Mouse (Mus musculus) forebrain, embryonic 13.5 days (tissue): ENCODE measurements at regions not wholly inside any gene's neighbourhood (a gene's known extent, or its start where the extent isn't known, plus 50 kb on each side); places are given as distances from the start of the nearest gene placed in this dataset.
"Not testable (repeated sequence)": the region's sequence is repeated elsewhere in the genome, so short reads cannot be mapped to it uniquely, and the experiment has no call there.

Experiments
- ATAC-seq: fragments of 200-750 bp; cut with Nextera tagmentation; 2 replicates; pipeline ENCODE4 v1.8.0; 2017
- H3K27ac ChIP-seq: fragments of 300-500 bp; sonication (generic); 2 replicates; pipeline ENCODE4 v1.5.1; 2015; ENCODE audit warnings: inconsistent platforms, mild to moderate bottlenecking, moderate library complexity
- H3K27me3 ChIP-seq: fragments of 300-500 bp; sonication (generic); 2 replicates; pipeline ENCODE4 v1.6.1; 2015; ENCODE audit warnings: mild to moderate bottlenecking, inconsistent platforms
- H3K36me3 ChIP-seq: fragments of 300-500 bp; sonication (generic); 2 replicates; pipeline ENCODE4 v1.6.1; 2015; ENCODE audit warnings: mild to moderate bottlenecking, inconsistent platforms; ENCODE audit not compliant: poor library complexity, severe bottlenecking
- H3K4me1 ChIP-seq: fragments of 300-500 bp; sonication (generic); 2 replicates; pipeline ENCODE4 v1.6.1; 2015; ENCODE audit warnings: inconsistent platforms
- H3K4me2 ChIP-seq: fragments of 300-500 bp; sonication (generic); 2 replicates; pipeline ENCODE4 v1.6.1; 2015; ENCODE audit warnings: inconsistent platforms, mild to moderate bottlenecking, moderate library complexity
- H3K4me3 ChIP-seq: fragments of 300-500 bp; sonication (generic); 2 replicates; pipeline ENCODE4 v1.5.1; 2015; ENCODE audit warnings: mild to moderate bottlenecking, inconsistent platforms
- H3K9ac ChIP-seq: fragments of 300-500 bp; sonication (generic); 2 replicates; pipeline ENCODE4 v1.6.1; 2015; ENCODE audit warnings: mild to moderate bottlenecking, inconsistent platforms
- H3K9me3 ChIP-seq: fragments of 300-500 bp; sonication (generic); replicated peaks from 2 replicates; pipeline ENCODE4 v1.6.1; 2016; ENCODE audit warnings: inconsistent platforms
- WGBS: fragments of 180-500 bp; shearing (Covaris S2); methylation state at CpG from one replicate; pipeline ENCODE4 v1.1.7; 2015; 5-methylcytosine and 5-hydroxymethylcytosine counted together

DNA sequence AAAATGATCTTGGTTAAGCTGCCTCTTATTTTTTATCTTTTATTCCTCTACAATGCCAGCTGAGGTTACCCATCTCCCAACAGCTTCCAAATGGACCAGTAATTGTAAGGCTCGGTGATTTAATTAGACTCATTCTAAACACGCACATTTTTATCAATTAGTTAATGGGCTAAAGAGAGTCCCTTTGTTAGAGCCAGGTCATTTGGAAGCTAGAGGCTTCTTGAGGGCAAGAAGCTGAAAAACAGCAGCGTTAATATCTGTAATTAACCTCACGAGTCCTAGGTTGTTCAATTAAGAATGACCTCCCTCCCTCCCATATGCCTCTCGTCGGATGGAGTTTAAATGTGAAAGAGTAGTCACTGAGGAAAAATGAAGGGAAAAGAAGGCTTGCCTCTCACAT lies 66.5 kb downstream of the Otx2 start:
- no peaks in the 10 kb centered on the region for H3K36me3 ChIP-seq
- H3K27ac ChIP-seq: no peak overlapping the region
- H3K9me3 ChIP-seq: no peaks in the 10 kb centered on the region
- no peak overlapping the region for H3K4me3 ChIP-seq
- WGBS: 19% methylated on average over 6 of the region's 6 CpGs
- ATAC-seq: no peak; the same call in 1 of the 2 replicates
- peaks cover 66% of the 10 kb centered on the region for H3K27me3 ChIP-seq
- H3K4me2 ChIP-seq: no peak overlapping the region
- H3K9ac ChIP-seq: no peak overlapping the region
- H3K4me1 ChIP-seq: peaks cover 18% of the 10 kb centered on the region

DNA sequence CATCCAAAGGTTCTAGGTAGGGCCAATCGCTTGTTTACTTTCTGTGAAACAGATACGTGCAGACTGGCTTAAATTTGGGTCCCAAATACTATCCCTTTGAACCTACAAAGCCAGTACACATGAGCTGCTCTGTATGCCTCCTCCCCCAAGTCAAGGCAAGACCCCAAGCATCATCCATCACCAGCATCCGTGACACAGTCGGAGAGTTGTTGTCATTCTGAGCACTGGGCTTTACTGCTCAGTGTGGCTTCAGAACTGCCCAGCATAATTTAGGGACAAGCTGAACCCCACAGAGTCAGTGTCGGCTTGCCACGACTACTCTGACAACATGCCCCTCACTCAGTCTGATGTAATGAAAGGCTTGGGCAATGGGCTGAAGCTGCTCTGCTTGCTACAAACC lies 70.1 kb downstream of the Otx2 start:
- H3K4me1 ChIP-seq: peaks cover 13% of the 10 kb centered on the region
- H3K9ac ChIP-seq: no peak overlapping the region
- H3K27ac ChIP-seq: no peak overlapping the region
- no peaks in the 10 kb centered on the region for H3K9me3 ChIP-seq
- no peak for ATAC-seq
- 89% methylated on average over 6 of the region's 6 CpGs for WGBS
- no peak overlapping the region for H3K4me2 ChIP-seq
- H3K36me3 ChIP-seq: no peaks in the 10 kb centered on the region
- peaks cover 52% of the 10 kb centered on the region for H3K27me3 ChIP-seq
- H3K4me3 ChIP-seq: no peak overlapping the region

DNA sequence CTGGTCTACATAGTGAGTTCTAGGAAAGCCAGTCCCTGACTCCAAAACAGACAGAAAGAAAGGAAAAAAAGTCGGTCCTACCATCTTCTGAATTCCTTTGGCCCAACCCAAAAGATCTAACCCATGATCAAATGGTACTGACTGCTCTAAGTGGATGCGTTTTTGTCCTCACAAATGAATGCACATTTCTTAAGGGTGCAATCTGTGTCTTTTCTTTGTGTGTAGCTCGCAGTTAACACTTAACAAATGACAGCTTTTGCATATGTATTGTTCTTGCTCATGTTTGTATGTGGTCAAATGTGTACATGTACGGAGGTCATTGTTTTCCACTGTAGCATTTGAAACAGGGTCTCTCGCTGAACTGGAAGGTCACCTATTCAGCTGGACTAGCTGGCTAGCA lies 79.3 kb downstream of the Otx2 start:
- Histone ChIP-seq H3K36me3 (no peaks in the 10 kb centered on the region), H3K4me1 (0 out of 2 replicates have a peak, but pooled peaks cover 2% of the 10 kb centered on the region), H3K4me3 (no peak overlapping the region), H3K27ac (no peak overlapping the region), H3K27me3 (0 out of 2 replicates have a peak, but pooled peaks cover 8% of the 10 kb centered on the region), H3K9ac (no peak overlapping the region), H3K4me2 (no peak overlapping the region), H3K9me3 (no peaks in the 10 kb centered on the region)
- ATAC-seq: no peak
- WGBS: 76% methylated on average over 5 of the region's 5 CpGs

DNA sequence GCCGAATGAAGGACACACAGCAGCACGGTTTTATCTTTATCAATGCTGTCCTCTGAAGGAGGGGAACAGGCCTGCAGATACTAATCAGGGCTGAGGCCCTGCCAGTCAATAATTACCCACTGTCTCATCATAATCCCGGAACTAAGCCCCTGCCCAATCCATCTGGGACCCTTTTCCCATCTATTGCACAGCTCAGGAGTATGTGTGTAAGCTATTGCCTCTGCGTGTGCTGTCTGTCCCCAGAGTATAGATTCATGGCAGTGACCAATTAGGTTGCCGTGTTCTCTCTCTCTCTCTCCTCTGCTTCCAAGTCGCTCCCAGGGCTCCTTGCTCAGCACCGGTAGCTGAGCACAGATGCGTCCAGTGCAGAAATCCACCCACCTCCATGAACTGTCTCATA lies 80.3 kb downstream of the Otx2 start:
- no peak overlapping the region for H3K4me3 ChIP-seq
- H3K4me2 ChIP-seq: no peak overlapping the region
- H3K9ac ChIP-seq: no peak overlapping the region
- H3K4me1 ChIP-seq: 0 out of 2 replicates have a peak, but pooled peaks cover 2% of the 10 kb centered on the region
- H3K36me3 ChIP-seq: no peaks in the 10 kb centered on the region
- H3K9me3 ChIP-seq: no peaks in the 10 kb centered on the region
- WGBS: 65% methylated on average over 8 of the region's 8 CpGs
- H3K27ac ChIP-seq: no peak overlapping the region
- ATAC-seq: no peak
- H3K27me3 ChIP-seq: 0 out of 2 replicates have a peak, but pooled peaks cover 8% of the 10 kb centered on the region

DNA sequence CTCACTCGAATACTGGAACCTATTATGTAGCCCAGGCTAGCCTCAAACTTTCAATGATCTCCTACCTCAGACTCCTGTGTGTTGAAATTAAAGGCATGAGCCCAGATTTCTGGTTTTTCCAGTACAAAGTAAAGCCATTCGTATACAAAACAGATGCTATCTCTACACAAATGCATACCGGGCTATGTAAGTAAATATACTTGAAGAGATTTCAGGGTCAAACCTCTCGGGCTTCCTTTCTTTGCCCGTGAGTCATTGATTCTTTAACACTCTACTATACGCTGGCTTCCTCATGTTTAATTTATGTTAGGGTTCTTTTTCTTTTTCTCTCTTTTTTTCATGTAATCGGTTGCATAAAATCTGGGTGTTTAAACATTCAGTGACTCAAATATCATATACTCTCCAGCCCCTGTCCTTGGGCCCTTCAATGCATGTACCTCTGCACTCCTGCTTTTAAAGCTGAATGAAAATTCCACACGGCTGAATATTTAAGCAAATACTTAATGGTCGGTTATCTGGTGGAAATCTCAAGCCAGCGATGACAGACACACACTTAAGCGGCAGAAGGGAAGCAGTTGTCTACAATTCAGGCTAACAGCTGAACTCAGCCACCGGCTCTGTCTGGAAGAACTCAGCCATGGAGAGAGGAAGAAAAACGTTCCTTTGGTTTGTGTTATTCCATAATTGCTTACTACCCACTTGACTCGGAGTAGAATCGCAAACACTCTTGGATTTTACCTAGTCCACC lies 82.0 kb downstream of the Otx2 start:
- Histone ChIP-seq H3K27me3 (peaks cover 9% of the 10 kb centered on the region; the same call in 1 of the 2 replicates), H3K27ac (no peak overlapping the region), H3K9ac (no peak overlapping the region), H3K4me1 (0 out of 2 replicates have a peak, but pooled peaks cover 2% of the 10 kb centered on the region), H3K9me3 (no peaks in the 10 kb centered on the region), H3K36me3 (no peaks in the 10 kb centered on the region), H3K4me2 (no peak overlapping the region), H3K4me3 (no peak overlapping the region)
- ATAC-seq: no peak
- WGBS: 82% methylated on average over 15 of the region's 15 CpGs

DNA sequence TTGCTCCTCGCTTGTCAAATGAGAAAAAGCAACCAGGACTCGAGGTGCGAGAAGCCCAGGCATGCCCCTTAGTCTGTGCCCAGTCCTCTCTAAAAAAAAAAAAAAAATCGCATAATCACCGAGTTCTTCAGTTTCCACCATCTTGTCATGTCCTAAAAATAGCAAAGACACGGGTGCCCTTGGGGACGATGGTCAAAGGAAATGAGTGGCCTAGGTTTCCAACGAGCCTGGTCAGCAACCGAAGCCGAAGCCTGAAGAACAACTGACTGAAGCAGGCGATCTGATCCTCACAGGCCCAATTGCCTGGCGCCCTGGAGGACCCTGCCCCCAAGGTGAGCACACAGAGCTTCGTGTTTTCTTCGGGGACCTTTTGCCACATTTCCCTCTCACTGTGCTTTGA lies 83.2 kb downstream of the Otx2 start:
- H3K27me3 ChIP-seq: peaks cover 3% of the 10 kb centered on the region; the same call in 1 of the 2 replicates
- H3K4me1 ChIP-seq: 0 out of 2 replicates have a peak, but pooled peaks cover 2% of the 10 kb centered on the region
- no peak for ATAC-seq
- H3K9me3 ChIP-seq: no peaks in the 10 kb centered on the region
- no peak overlapping the region for H3K4me3 ChIP-seq
- no peak overlapping the region for H3K9ac ChIP-seq
- H3K27ac ChIP-seq: no peak overlapping the region
- no peaks in the 10 kb centered on the region for H3K36me3 ChIP-seq
- H3K4me2 ChIP-seq: no peak overlapping the region
- WGBS: 52% methylated on average over 14 of the region's 14 CpGs

DNA sequence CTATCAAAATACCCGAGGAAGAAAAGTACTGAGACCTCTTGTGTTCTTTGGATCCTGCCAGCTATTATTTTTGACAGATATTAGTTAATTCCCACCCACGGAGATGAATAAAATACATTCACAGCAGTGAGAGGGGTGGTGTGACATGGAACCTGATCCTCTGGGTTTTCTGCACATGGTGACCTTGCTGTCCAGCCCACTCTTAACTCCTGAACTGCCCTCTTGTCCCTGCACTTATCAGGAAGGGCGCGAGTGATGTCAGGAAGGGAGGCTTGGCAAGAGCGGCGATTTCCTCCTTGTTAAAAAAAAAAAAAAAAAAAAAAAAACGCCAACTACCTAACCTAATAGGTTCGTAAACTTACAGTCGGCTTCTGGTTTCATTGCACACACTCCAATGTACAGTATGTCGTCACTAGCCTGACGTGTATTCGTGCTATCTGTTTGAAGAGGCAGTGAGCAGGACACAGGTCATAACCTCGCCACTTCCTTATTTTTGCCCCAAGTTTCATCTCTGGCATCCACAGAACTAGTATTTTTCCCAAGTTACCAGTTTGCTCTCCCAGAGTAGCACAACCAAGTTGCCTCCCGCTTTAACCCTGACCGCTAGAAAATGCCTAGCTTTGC lies 83.8 kb downstream of the Otx2 start:
- no peak for ATAC-seq
- WGBS: 80% methylated on average over 15 of the region's 15 CpGs
- H3K27ac ChIP-seq: no peak overlapping the region

DNA sequence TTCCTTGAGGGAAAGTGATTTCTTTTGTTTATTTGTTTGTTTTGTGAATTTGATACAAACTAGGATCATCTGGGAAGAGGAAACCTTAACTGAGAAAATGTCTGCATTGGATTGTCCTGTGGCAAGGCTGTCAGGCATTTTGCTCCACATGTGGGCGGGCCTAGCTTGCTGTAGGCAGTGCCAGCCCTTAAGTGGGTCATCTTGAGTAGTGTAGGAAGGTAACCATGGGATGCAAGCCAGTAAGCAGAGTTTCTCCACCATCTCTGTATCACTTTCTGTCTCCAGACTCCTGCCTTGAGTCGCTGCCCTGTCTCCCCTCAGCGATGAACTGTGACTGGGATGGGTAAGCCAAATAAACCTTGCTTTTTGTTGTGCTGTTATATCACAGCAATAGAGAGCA lies 87.8 kb downstream of the Otx2 start:
- H3K36me3 ChIP-seq: no peaks in the 10 kb centered on the region
- H3K9ac ChIP-seq: no peak overlapping the region
- H3K4me1 ChIP-seq: 0 out of 2 replicates have a peak, but pooled peaks cover 2% of the 10 kb centered on the region
- 94% methylated on average over 3 of the region's 3 CpGs for WGBS
- H3K27me3 ChIP-seq: peaks cover 5% of the 10 kb centered on the region; the same call in 1 of the 2 replicates
- H3K4me2 ChIP-seq: no peak overlapping the region
- no peak for ATAC-seq
- no peaks in the 10 kb centered on the region for H3K9me3 ChIP-seq
- no peak overlapping the region for H3K4me3 ChIP-seq
- no peak overlapping the region for H3K27ac ChIP-seq

More for the DNA sequence above, 83.8 kb downstream of the Otx2 start:
- Histone ChIP-seq H3K36me3 (no peaks in the 10 kb centered on the region), H3K27me3 (peaks cover 3% of the 10 kb centered on the region; the same call in 1 of the 2 replicates), H3K4me1 (0 out of 2 replicates have a peak, but pooled peaks cover 2% of the 10 kb centered on the region), H3K9me3 (no peaks in the 10 kb centered on the region), H3K4me2 (no peak overlapping the region), H3K9ac (no peak overlapping the region), H3K4me3 (no peak overlapping the region)

DNA sequence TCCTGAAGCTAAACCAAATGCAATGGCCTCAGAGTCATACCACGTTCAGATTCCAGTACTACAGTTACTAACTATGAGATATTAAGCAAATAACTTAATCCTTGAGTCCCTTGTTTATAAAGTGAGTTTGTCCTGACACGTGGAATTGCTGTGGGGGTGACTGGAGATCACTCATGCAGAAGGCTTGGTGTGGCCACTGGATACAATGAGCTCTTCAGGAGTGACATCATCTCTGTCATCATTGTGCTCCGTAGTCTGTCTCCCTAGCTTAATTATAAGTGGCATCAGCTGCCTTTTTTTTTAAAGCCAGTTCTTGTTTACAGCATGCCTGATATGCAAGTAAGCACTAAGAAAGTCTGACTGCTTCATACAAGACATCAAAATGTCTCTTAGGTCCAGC lies 89.0 kb downstream of the Otx2 start:
- Histone ChIP-seq H3K4me2 (no peak overlapping the region), H3K27me3 (peaks cover 5% of the 10 kb centered on the region; the same call in 1 of the 2 replicates), H3K9ac (no peak overlapping the region), H3K4me1 (no peaks in the 10 kb centered on the region), H3K4me3 (no peak overlapping the region), H3K9me3 (no peaks in the 10 kb centered on the region), H3K27ac (no peak overlapping the region), H3K36me3 (no peaks in the 10 kb centered on the region)
- 41% methylated on average over 3 of the region's 3 CpGs for WGBS
- no peak for ATAC-seq

DNA sequence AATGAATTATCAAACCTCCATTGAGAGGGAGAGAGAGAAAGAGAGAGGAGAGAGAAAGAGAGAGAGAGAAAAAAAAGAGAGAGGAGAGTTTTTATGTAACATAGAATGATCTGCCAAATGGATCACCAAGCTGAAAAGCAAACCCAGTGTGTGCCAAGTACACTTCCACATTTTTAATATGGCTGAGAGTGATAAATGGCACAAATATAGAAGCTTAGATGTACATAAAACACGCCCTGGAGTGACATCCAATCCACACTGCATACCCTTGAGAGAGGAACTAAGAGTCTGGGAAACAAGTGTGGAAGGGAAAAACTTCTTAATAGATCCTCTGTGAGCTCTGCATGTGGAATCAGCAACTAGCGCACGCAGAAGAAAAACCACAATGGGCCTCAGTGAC lies 90.1 kb downstream of the Otx2 start:
- no peaks in the 10 kb centered on the region for H3K36me3 ChIP-seq
- H3K4me3 ChIP-seq: no peak overlapping the region
- WGBS: 89% methylated on average over 3 of the region's 3 CpGs
- H3K4me2 ChIP-seq: no peak overlapping the region
- peaks cover 8% of the 10 kb centered on the region; the same call in 1 of the 2 replicates for H3K27me3 ChIP-seq
- ATAC-seq: no peak
- H3K9me3 ChIP-seq: no peaks in the 10 kb centered on the region
- no peaks in the 10 kb centered on the region for H3K4me1 ChIP-seq
- no peak overlapping the region for H3K9ac ChIP-seq
- H3K27ac ChIP-seq: no peak overlapping the region

DNA sequence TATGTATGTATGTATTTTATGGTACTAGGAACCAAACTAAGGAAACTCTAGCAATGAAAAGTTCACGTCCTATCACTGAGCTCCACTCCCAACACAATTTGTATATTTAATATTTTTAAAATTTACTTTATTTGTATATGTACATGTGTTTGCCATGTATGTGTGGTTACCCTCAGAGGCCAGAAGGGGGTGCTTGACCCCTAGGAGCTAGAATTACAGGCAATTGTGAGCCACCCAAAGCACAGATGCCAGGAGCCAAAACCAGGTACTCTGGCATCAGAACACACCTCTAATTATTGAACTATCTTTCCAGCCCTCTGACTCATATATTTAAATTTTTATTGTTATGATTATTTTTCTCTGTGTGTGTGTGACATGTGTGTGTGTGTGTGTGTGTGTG lies 91.5 kb downstream of the Otx2 start:
- Histone ChIP-seq H3K4me3 (no peak overlapping the region), H3K9me3 (no peaks in the 10 kb centered on the region), H3K4me1 (no peaks in the 10 kb centered on the region), H3K27ac (no peak overlapping the region), H3K9ac (no peak overlapping the region), H3K27me3 (peaks cover 6% of the 10 kb centered on the region; the same call in 1 of the 2 replicates), H3K36me3 (no peaks in the 10 kb centered on the region), H3K4me2 (no peak overlapping the region)
- WGBS: 73% methylated on average over 1 of the region's 1 CpGs
- no peak for ATAC-seq

DNA sequence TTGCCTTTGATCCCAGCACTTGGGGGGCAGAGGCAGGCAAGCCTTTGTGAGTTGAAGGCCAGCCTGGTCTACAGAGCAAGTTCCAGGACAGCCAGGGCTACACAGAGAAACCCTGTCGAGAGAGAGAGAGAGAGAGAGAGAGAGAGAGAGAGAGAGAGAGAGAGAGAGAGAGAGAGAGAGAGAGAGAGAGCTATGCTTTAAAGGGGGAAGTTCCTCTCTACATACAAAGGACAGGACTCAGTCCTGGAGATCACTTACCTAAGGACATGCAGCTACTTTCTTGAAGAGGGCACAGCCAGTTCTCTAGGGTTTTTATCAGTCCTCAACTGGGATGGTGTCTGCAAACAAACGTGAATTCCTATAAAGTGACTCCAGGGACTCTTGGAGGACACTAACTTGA lies 92.3 kb downstream of the Otx2 start:
- WGBS: 14% methylated on average over 1 of the region's 2 CpGs
- not testable (repeated sequence) for H3K4me3 ChIP-seq, ATAC-seq

More for the DNA sequence above, 92.3 kb downstream of the Otx2 start:
- H3K4me1 ChIP-seq, H3K36me3 ChIP-seq, H3K27ac ChIP-seq, H3K9me3 ChIP-seq, H3K27me3 ChIP-seq, H3K9ac ChIP-seq, H3K4me2 ChIP-seq: not testable (repeated sequence)
